ENCODE assay signal across 7 mouse cellular contexts in genomic region chr2:145683536-145683935, GRCm38 (mm10). TPM values are rescaled to one million over a fixed set of nuclear protein-coding genes. Genes with fewer than 3 reads are reported as not detected.
DNase-seq lines count a peak whose midpoint lies in the region; ATAC-seq and TF ChIP-seq lines count a peak whose summit lies in the region.

No protein-coding gene starts in this region.

- no peak for TF ChIP-seq POLR2A in thymus, adult 2 months (IDR thresholded peaks at IDR 0.05; ENCODE audit: control insufficient read depth, extremely low read depth, insufficient read depth, low read length, poor library complexity)

- no peaks in the 10 kb centered on the region for H3K9me3 ChIP-seq in midbrain, embryonic 16.5 days (replicated peaks; ENCODE audit: control insufficient read depth, low read length, poor library complexity, severe bottlenecking)
- H3K9me3 ChIP-seq in midbrain, embryonic 15.5 days: no peaks in the 10 kb centered on the region
- no peaks in the 10 kb centered on the region for H3K9me3 ChIP-seq in kidney, embryonic 14.5 days (ENCODE audit: control insufficient read depth, low read length)
- H3K9me3 ChIP-seq in forebrain, embryonic 13.5 days (replicated peaks): no peaks in the 10 kb centered on the region

- no peaks in the 10 kb centered on the region for H3K4me1 ChIP-seq in midbrain, embryonic 16.5 days (ENCODE audit: control insufficient read depth, insufficient read depth, low read length)
- H3K4me1 ChIP-seq in midbrain, embryonic 15.5 days: no peaks in the 10 kb centered on the region
- peaks cover 43% of the 10 kb centered on the region for H3K4me1 ChIP-seq in kidney, embryonic 14.5 days (ENCODE audit: control insufficient read depth, insufficient read depth, low read length)
- H3K4me1 ChIP-seq in thymus, adult 2 months (replicated peaks; ENCODE audit: control insufficient read depth, insufficient read depth, low read length): no peaks in the 10 kb centered on the region
- peaks cover 6% of the 10 kb centered on the region for H3K4me1 ChIP-seq in forebrain, embryonic 13.5 days

- H3K4me3 ChIP-seq in midbrain, embryonic 16.5 days (ENCODE audit: low read depth, low read length): no peak overlapping the region
- H3K4me3 ChIP-seq in midbrain, embryonic 15.5 days: no peak overlapping the region
- no peak overlapping the region for H3K4me3 ChIP-seq in kidney, embryonic 14.5 days (ENCODE audit: low read length)
- H3K4me3 ChIP-seq in thymus, adult 2 months (ENCODE audit: control insufficient read depth, insufficient read depth, low read length): no peak overlapping the region
- no peak overlapping the region for H3K4me3 ChIP-seq in forebrain, embryonic 13.5 days

- WGBS in midbrain, embryonic 16.5 days: 81% methylated on average over 3 of the region's 3 CpGs
- 79% methylated on average over 3 of the region's 3 CpGs for WGBS in midbrain, embryonic 15.5 days
- WGBS in kidney, embryonic 14.5 days: 59% methylated on average over 3 of the region's 3 CpGs
- 90% methylated on average over 3 of the region's 3 CpGs for WGBS in thymus, adult 2 months
- WGBS in forebrain, embryonic 13.5 days: 86% methylated on average over 3 of the region's 3 CpGs

- no peaks in the 10 kb centered on the region for H3K27me3 ChIP-seq in midbrain, embryonic 16.5 days (ENCODE audit: control insufficient read depth, insufficient read depth, low read depth, low read length)
- H3K27me3 ChIP-seq in midbrain, embryonic 15.5 days (replicated peaks): no peaks in the 10 kb centered on the region
- H3K27me3 ChIP-seq in kidney, embryonic 14.5 days (ENCODE audit: control insufficient read depth, insufficient read depth, low read length): no peaks in the 10 kb centered on the region
- H3K27me3 ChIP-seq in thymus, adult 2 months (ENCODE audit: control insufficient read depth, insufficient read depth, low read length): no peaks in the 10 kb centered on the region
- H3K27me3 ChIP-seq in forebrain, embryonic 13.5 days: no peaks in the 10 kb centered on the region

- peak; percentile 20 for DNase-seq in heart, adult 8-10 months (ENCODE audit: low spot score)
- DNase-seq in right cerebral cortex, postnatal 4 days: peak; percentile 27
- DNase-seq in thymus, adult 2 months: no peak

- TF ChIP-seq CTCF in thymus, adult 2 months (IDR thresholded peaks at IDR 0.05; ENCODE audit: borderline replicate concordance, control insufficient read depth, extremely low read depth, insufficient read depth, low read length, poor library complexity): no peak

- ATAC-seq in midbrain, embryonic 16.5 days: 0 out of 2 replicates have a peak, but pooled peaks have one; percentile 28
- no peak for ATAC-seq in midbrain, embryonic 15.5 days (replicated peaks)
- ATAC-seq in kidney, embryonic 14.5 days (ENCODE audit: low FRiP score, low TSS enrichment): no peak
- no peak for ATAC-seq in forebrain, embryonic 13.5 days

- no peak overlapping the region for H3K4me2 ChIP-seq in midbrain, embryonic 16.5 days (ENCODE audit: low read length)
- H3K4me2 ChIP-seq in midbrain, embryonic 15.5 days: no peak overlapping the region
- H3K4me2 ChIP-seq in kidney, embryonic 14.5 days (replicated peaks; ENCODE audit: low read depth, low read length): no peak overlapping the region
- H3K4me2 ChIP-seq in forebrain, embryonic 13.5 days: no peak overlapping the region

- H3K36me3 ChIP-seq in midbrain, embryonic 16.5 days (ENCODE audit: control insufficient read depth, insufficient read depth, low read length): no peaks in the 10 kb centered on the region; the same call in 1 of the 2 replicates
- no peaks in the 10 kb centered on the region for H3K36me3 ChIP-seq in midbrain, embryonic 15.5 days (replicated peaks)
- no peaks in the 10 kb centered on the region for H3K36me3 ChIP-seq in kidney, embryonic 14.5 days (ENCODE audit: control insufficient read depth, insufficient read depth, low read length)
- H3K36me3 ChIP-seq in thymus, adult 2 months (ENCODE audit: control insufficient read depth, insufficient read depth, low read length): no peaks in the 10 kb centered on the region
- H3K36me3 ChIP-seq in forebrain, embryonic 13.5 days (ENCODE audit: poor library complexity, severe bottlenecking): no peaks in the 10 kb centered on the region

- H3K9ac ChIP-seq in midbrain, embryonic 16.5 days (ENCODE audit: low read depth, low read length): no peak overlapping the region
- no peak overlapping the region for H3K9ac ChIP-seq in midbrain, embryonic 15.5 days
- H3K9ac ChIP-seq in kidney, embryonic 14.5 days (ENCODE audit: low read depth, low read length): no peak overlapping the region
- no peak overlapping the region for H3K9ac ChIP-seq in forebrain, embryonic 13.5 days

- no peak overlapping the region for H3K27ac ChIP-seq in midbrain, embryonic 16.5 days (ENCODE audit: low read length)
- H3K27ac ChIP-seq in midbrain, embryonic 15.5 days: no peak overlapping the region
- peak overlapping the region; percentile 37; the same call in 1 of the 2 replicates for H3K27ac ChIP-seq in kidney, embryonic 14.5 days (ENCODE audit: low read depth, low read length)
- H3K27ac ChIP-seq in thymus, adult 2 months (ENCODE audit: control insufficient read depth, insufficient read depth, low read length): no peak overlapping the region
- no peak overlapping the region for H3K27ac ChIP-seq in forebrain, embryonic 13.5 days

RNA-seq across cellular contexts. Expression of gene Rin2, which starts 8.5 kb away (rescaled TPM):
- 16.1 and 17.0 TPM in 2 replicates for polyA plus RNA-seq in midbrain, embryonic 16.5 days (2015; fragmentation: Nextera tagmentation; extraction: Ambion mirVana)
- polyA plus RNA-seq in midbrain, embryonic 15.5 days (2015; fragmentation: Nextera tagmentation; extraction: Ambion mirVana): 19.3 and 21.1 TPM in 2 replicates
- 10 to 100 TPM; 17.8 to 21.7 (median 21.0) TPM for total RNA-seq in heart, adult 8-10 months (2022)
- polyA plus RNA-seq in kidney, embryonic 14.5 days (2014; fragmentation: Nextera tagmentation; extraction: Ambion mirVana): 21.3 and 36.3 TPM in 2 replicates
- polyA plus RNA-seq in thymus, adult 2 months (2012; rRNA removed): 3.9 and 5.4 TPM in 2 replicates
- 7.3 and 9.9 TPM in 2 replicates for polyA plus RNA-seq in forebrain, embryonic 13.5 days (2015; fragmentation: Nextera tagmentation; extraction: Ambion mirVana)
